Mouse (Mus musculus): Measurements from ENCODE around the gene Rfc2. TPM values are rescaled to one million over a fixed set of nuclear protein-coding genes. Genes with fewer than 3 reads are reported as not detected.
A peak's percentile ranks its signal among the peaks of the same experiment; 100 is the strongest.

Gene Rfc2
- polyA plus RNA-seq, 1 experiment from 2014 or later: 130 TPM

- Histone ChIP-seq H3K4me2 (ENCODE audit: low read depth, low read length) (no peak overlapping the region), H3K4me3 (ENCODE audit: low read depth, low read length) (no peak overlapping the region), H3K36me3 (ENCODE audit: control insufficient read depth, insufficient read depth) (no peaks in the 10 kb centered on the region; the same call in 1 of the 2 replicates), H3K27ac (ENCODE audit: low read length) (no peak overlapping the region), H3K9me3 (replicated peaks; ENCODE audit: control insufficient read depth, low read length) (no peaks in the 10 kb centered on the region), H3K4me1 (ENCODE audit: control insufficient read depth, low read depth, low read length) (peaks cover 18% of the 10 kb centered on the region), H3K27me3 (ENCODE audit: control insufficient read depth, insufficient read depth, low read depth, low read length) (no peaks in the 10 kb centered on the region), H3K9ac (ENCODE audit: low read depth, low read length) (no peak overlapping the region)
- WGBS (ENCODE audit: insufficient replicate concordance): 45% methylated on average over 5 of the region's 5 CpGs
- ATAC-seq (ENCODE audit: low read depth): no peak
Measured at GRCm38 (mm10) chr5:134584798-134585197, 3.6 kb downstream of the Rfc2 start.

GRCm38 (mm10) chr5:134589900-134590299, 8.7 kb downstream of the Rfc2 start:
- Histone ChIP-seq H3K4me2 (ENCODE audit: low read depth, low read length) (no peak overlapping the region), H3K36me3 (ENCODE audit: control insufficient read depth, insufficient read depth) (peaks cover 11% of the 10 kb centered on the region), H3K4me3 (ENCODE audit: low read depth, low read length) (no peak overlapping the region), H3K27ac (ENCODE audit: low read length) (0 out of 2 replicates have a peak overlapping the region, but pooled peaks have one; percentile 22), H3K9ac (ENCODE audit: low read depth, low read length) (no peak overlapping the region), H3K27me3 (ENCODE audit: control insufficient read depth, insufficient read depth, low read depth, low read length) (no peaks in the 10 kb centered on the region), H3K4me1 (ENCODE audit: control insufficient read depth, low read depth, low read length) (peaks cover 20% of the 10 kb centered on the region), H3K9me3 (replicated peaks; ENCODE audit: control insufficient read depth, low read length) (no peaks in the 10 kb centered on the region)
- ATAC-seq (ENCODE audit: low read depth): no peak
- WGBS (ENCODE audit: insufficient replicate concordance): 65% methylated on average over 3 of the region's 3 CpGs

GRCm38 (mm10) chr5:134592026-134592581, 10.9 kb downstream of the Rfc2 start:
- H3K4me1 ChIP-seq (ENCODE audit: control insufficient read depth, low read depth, low read length): peaks cover 20% of the 10 kb centered on the region
- H3K36me3 ChIP-seq (ENCODE audit: control insufficient read depth, insufficient read depth): peaks cover 20% of the 10 kb centered on the region
- H3K4me2 ChIP-seq (ENCODE audit: low read depth, low read length): no peak overlapping the region
- H3K27ac ChIP-seq (ENCODE audit: low read length): no peak overlapping the region
- H3K9ac ChIP-seq (ENCODE audit: low read depth, low read length): no peak overlapping the region
- H3K9me3 ChIP-seq (replicated peaks; ENCODE audit: control insufficient read depth, low read length): no peaks in the 10 kb centered on the region
- 65% methylated on average over 11 of the region's 11 CpGs for WGBS (ENCODE audit: insufficient replicate concordance)
- no peak overlapping the region for H3K4me3 ChIP-seq (ENCODE audit: low read depth, low read length)
- ATAC-seq (ENCODE audit: low read depth): no peak
- H3K27me3 ChIP-seq (ENCODE audit: control insufficient read depth, insufficient read depth, low read depth, low read length): no peaks in the 10 kb centered on the region

DNA sequence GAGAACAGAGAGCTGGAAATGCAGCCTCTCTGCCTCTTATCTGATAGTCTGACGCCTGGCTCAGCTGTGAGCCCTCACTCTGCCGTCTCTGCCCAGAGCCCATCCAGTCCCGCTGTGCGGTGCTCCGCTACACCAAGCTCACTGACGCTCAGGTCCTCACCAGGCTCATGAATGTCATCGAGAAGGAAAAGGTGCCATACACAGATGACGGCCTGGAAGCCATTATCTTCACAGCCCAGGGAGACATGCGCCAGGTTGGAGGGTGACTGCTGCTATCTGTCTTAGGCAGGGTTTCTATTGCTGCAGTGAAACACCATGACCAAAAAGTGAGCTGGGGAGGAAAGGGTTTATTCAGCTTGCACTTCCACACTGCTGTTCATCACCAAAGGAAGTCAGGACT, 11.9 kb downstream of the Rfc2 start:
- Histone ChIP-seq H3K9ac (ENCODE audit: low read depth, low read length) (no peak overlapping the region), H3K27ac (ENCODE audit: low read length) (peak overlapping the region; percentile 34), H3K36me3 (ENCODE audit: control insufficient read depth, insufficient read depth) (peaks cover 29% of the 10 kb centered on the region), H3K27me3 (ENCODE audit: control insufficient read depth, insufficient read depth, low read depth, low read length) (no peaks in the 10 kb centered on the region), H3K4me2 (ENCODE audit: low read depth, low read length) (0 out of 2 replicates have a peak overlapping the region, but pooled peaks have one; percentile 21), H3K9me3 (replicated peaks; ENCODE audit: control insufficient read depth, low read length) (no peaks in the 10 kb centered on the region), H3K4me1 (ENCODE audit: control insufficient read depth, low read depth, low read length) (peaks cover 20% of the 10 kb centered on the region), H3K4me3 (ENCODE audit: low read depth, low read length) (no peak overlapping the region)
- WGBS (ENCODE audit: insufficient replicate concordance): 35% methylated on average over 9 of the region's 9 CpGs
- peak; percentile 86 for ATAC-seq (ENCODE audit: low read depth)

- peaks cover 8% of the 10 kb centered on the region for H3K4me1 ChIP-seq (ENCODE audit: control insufficient read depth, low read depth, low read length)
- no peaks in the 10 kb centered on the region for H3K27me3 ChIP-seq (ENCODE audit: control insufficient read depth, insufficient read depth, low read depth, low read length)
- H3K36me3 ChIP-seq (ENCODE audit: control insufficient read depth, insufficient read depth): peaks cover 29% of the 10 kb centered on the region
- no peak for ATAC-seq (ENCODE audit: low read depth)
- no peak overlapping the region for H3K4me2 ChIP-seq (ENCODE audit: low read depth, low read length)
- no peak overlapping the region for H3K27ac ChIP-seq (ENCODE audit: low read length)
- H3K9me3 ChIP-seq (replicated peaks; ENCODE audit: control insufficient read depth, low read length): no peaks in the 10 kb centered on the region
- H3K9ac ChIP-seq (ENCODE audit: low read depth, low read length): no peak overlapping the region
- WGBS (ENCODE audit: insufficient replicate concordance): 81% methylated on average over 10 of the region's 10 CpGs
- H3K4me3 ChIP-seq (ENCODE audit: low read depth, low read length): no peak overlapping the region
Measured at GRCm38 (mm10) chr5:134597711-134598110, 16.5 kb downstream of the Rfc2 start.

DNA sequence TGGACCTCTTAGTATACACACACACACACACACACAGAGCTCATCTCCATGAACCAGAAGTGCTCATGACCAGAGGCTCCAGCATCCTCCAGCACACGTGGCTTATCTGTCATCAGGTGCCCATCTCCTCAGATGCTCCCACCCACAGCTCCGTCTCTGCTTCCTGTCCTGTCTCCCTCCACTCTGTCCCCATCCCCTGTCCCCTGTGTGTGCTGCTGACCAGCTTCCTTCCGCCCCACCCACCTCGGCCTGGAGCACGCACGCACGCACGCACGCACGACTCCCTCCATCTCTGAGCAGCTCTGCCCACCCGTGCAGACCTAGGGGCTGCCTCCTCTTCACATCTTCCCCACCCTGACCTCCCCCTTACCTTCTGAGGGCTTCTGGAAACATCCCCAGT, 23.2 kb downstream of the Rfc2 start:
- ATAC-seq (ENCODE audit: low read depth): no peak
- H3K27me3 ChIP-seq (ENCODE audit: control insufficient read depth, insufficient read depth, low read depth, low read length): no peaks in the 10 kb centered on the region
- no peaks in the 10 kb centered on the region for H3K9me3 ChIP-seq (replicated peaks; ENCODE audit: control insufficient read depth, low read length)
- H3K27ac ChIP-seq (ENCODE audit: low read length): no peak overlapping the region
- H3K4me2 ChIP-seq (ENCODE audit: low read depth, low read length): no peak overlapping the region
- H3K4me1 ChIP-seq (ENCODE audit: control insufficient read depth, low read depth, low read length): no peaks in the 10 kb centered on the region; the same call in 1 of the 2 replicates
- 64% methylated on average over 11 of the region's 11 CpGs for WGBS (ENCODE audit: insufficient replicate concordance)
- H3K36me3 ChIP-seq (ENCODE audit: control insufficient read depth, insufficient read depth): no peaks in the 10 kb centered on the region
- H3K9ac ChIP-seq (ENCODE audit: low read depth, low read length): no peak overlapping the region
- H3K4me3 ChIP-seq (ENCODE audit: low read depth, low read length): no peak overlapping the region

GRCm38 (mm10) chr5:134606314-134606713, 25.1 kb downstream of the Rfc2 start:
- no peak overlapping the region for H3K9ac ChIP-seq (ENCODE audit: low read depth, low read length)
- H3K4me3 ChIP-seq (ENCODE audit: low read depth, low read length): no peak overlapping the region
- no peaks in the 10 kb centered on the region for H3K36me3 ChIP-seq (ENCODE audit: control insufficient read depth, insufficient read depth)
- peak overlapping the region; percentile 46; the same call in 1 of the 2 replicates for H3K27ac ChIP-seq (ENCODE audit: low read length)
- H3K9me3 ChIP-seq (replicated peaks; ENCODE audit: control insufficient read depth, low read length): no peaks in the 10 kb centered on the region
- H3K4me2 ChIP-seq (ENCODE audit: low read depth, low read length): no peak overlapping the region
- no peaks in the 10 kb centered on the region for H3K27me3 ChIP-seq (ENCODE audit: control insufficient read depth, insufficient read depth, low read depth, low read length)
- ATAC-seq (ENCODE audit: low read depth): no peak
- H3K4me1 ChIP-seq (ENCODE audit: control insufficient read depth, low read depth, low read length): no peaks in the 10 kb centered on the region; the same call in 1 of the 2 replicates

DNA sequence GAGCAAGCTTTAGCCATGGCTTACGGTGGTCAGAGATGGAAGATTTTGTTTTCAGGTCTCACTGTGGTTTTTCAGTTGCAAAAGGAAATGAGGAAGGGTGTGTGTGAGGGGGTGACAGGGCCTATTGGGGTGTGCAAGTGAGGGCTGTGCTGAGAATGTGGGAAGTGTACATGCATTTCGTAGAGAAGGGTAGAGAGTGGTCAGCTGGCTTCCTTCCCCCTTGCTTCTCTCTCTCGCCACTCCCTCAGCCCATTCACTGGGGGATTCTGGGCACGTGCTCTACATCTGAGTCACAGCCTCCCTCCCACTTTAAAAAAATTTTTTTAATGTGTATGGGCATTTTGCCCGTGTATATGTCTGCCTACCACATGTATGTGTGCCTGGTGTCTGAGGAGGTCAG, 26.0 kb downstream of the Rfc2 start:
- ATAC-seq (ENCODE audit: low read depth): peak; percentile 30; the same call in 1 of the 2 replicates
- Histone ChIP-seq H3K9ac (ENCODE audit: low read depth, low read length) (no peak overlapping the region), H3K4me2 (ENCODE audit: low read depth, low read length) (no peak overlapping the region), H3K27me3 (ENCODE audit: control insufficient read depth, insufficient read depth, low read depth, low read length) (no peaks in the 10 kb centered on the region), H3K4me1 (ENCODE audit: control insufficient read depth, low read depth, low read length) (no peaks in the 10 kb centered on the region; the same call in 1 of the 2 replicates), H3K9me3 (replicated peaks; ENCODE audit: control insufficient read depth, low read length) (no peaks in the 10 kb centered on the region), H3K4me3 (ENCODE audit: low read depth, low read length) (no peak overlapping the region), H3K36me3 (ENCODE audit: control insufficient read depth, insufficient read depth) (no peaks in the 10 kb centered on the region), H3K27ac (ENCODE audit: low read length) (no peak overlapping the region; the same call in 1 of the 2 replicates)
- 16% methylated on average over 5 of the region's 5 CpGs for WGBS (ENCODE audit: insufficient replicate concordance)

GRCm38 (mm10) chr5:134609916-134610643, 28.9 kb downstream of the Rfc2 start:
- Histone ChIP-seq H3K27me3 (ENCODE audit: control insufficient read depth, insufficient read depth, low read depth, low read length) (no peaks in the 10 kb centered on the region), H3K36me3 (ENCODE audit: control insufficient read depth, insufficient read depth) (no peaks in the 10 kb centered on the region), H3K9me3 (replicated peaks; ENCODE audit: control insufficient read depth, low read length) (no peaks in the 10 kb centered on the region), H3K4me2 (ENCODE audit: low read depth, low read length) (no peak overlapping the region), H3K4me1 (ENCODE audit: control insufficient read depth, low read depth, low read length) (no peaks in the 10 kb centered on the region; the same call in none of the 2 replicates), H3K9ac (ENCODE audit: low read depth, low read length) (no peak overlapping the region), H3K4me3 (ENCODE audit: low read depth, low read length) (no peak overlapping the region), H3K27ac (ENCODE audit: low read length) (no peak overlapping the region)
- 74% methylated on average over 12 of the region's 12 CpGs for WGBS (ENCODE audit: insufficient replicate concordance)
- no peak for ATAC-seq (ENCODE audit: low read depth)
